Mouse (Mus musculus): ENCODE measurements around the gene Olfr551. TPM values are rescaled to one million over a fixed set of nuclear protein-coding genes. Genes with fewer than 3 reads are reported as not detected.
"Not testable (repeated sequence)": the region's sequence is repeated elsewhere in the genome, so short reads cannot be mapped to it uniquely, and the experiment has no call there.

Olfr551 gene
- not detected in 2 replicates for polyA plus RNA-seq (2014; fragmentation: Nextera tagmentation; extraction: Ambion mirVana)

DNA sequence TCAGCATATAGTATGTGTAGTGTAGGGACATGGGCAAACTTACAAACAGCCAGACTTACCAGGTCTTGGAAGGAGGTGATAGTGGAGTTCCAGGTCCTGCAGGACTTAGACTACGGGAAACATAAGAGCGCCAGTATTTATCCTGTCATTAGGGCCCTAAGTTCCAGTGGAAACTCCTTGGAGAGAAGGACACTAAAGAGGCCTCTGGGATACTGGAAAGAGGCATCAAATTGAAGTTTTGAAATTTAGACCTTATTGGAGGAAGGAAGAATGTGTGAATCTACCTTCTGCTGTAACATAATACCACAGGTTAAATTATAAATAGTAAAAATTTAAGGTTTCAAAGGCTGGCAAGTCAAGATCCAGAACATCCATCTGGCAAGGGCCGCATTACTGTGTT, at the start of gene Olfr551:
Gene Olfr551, minus strand, starts transcription at position 101 of the 400 bp plus-strand sequence.
- DNase-seq (ENCODE audit: low spot score, missing footprints) (no peak), ATAC-seq (ENCODE audit: low FRiP score) (no peak)
- WGBS: 89% methylated on average over 3 of the region's 3 CpGs
- Histone ChIP-seq H3K27me3 (ENCODE audit: control insufficient read depth, insufficient read depth, low read length) (no peaks in the 10 kb centered on the region), H3K4me2 (no peak within 1 kb of the TSS), H3K9me3 (ENCODE audit: control insufficient read depth, low read length) (no peaks in the 10 kb centered on the region), H3K9ac (ENCODE audit: low read length) (no peak within 1 kb of the TSS), H3K4me1 (ENCODE audit: control insufficient read depth, insufficient read depth, low read length) (no peaks in the 10 kb centered on the region), H3K4me3 (ENCODE audit: low read depth, low read length) (no peak within 1 kb of the TSS), H3K27ac (ENCODE audit: low read depth, low read length) (no peak within 1 kb of the TSS), H3K36me3 (ENCODE audit: control insufficient read depth, insufficient read depth, low read length) (no peaks in the 10 kb centered on the region)

GRCm38 (mm10) chr7:102638132-102638531, 46.4 kb upstream of the Olfr551 start, which contains the start of gene Olfr554:
Gene Olfr554 (plus strand): TSS chr7:102638432.
- H3K9me3 ChIP-seq (ENCODE audit: control insufficient read depth, low read length): no peaks in the 10 kb centered on the region
- H3K36me3 ChIP-seq (ENCODE audit: control insufficient read depth, insufficient read depth, low read length): no peaks in the 10 kb centered on the region
- no peak within 1 kb of the TSS for H3K9ac ChIP-seq (ENCODE audit: low read length)
- no peak for ATAC-seq (ENCODE audit: low FRiP score)
- DNase-seq (ENCODE audit: low spot score, missing footprints): no peak
- no peak within 1 kb of the TSS for H3K4me3 ChIP-seq (ENCODE audit: low read depth, low read length)
- H3K27me3 ChIP-seq (ENCODE audit: control insufficient read depth, insufficient read depth, low read length): no peaks in the 10 kb centered on the region
- no peaks in the 10 kb centered on the region for H3K4me1 ChIP-seq (ENCODE audit: control insufficient read depth, insufficient read depth, low read length)
- H3K4me2 ChIP-seq: no peak within 1 kb of the TSS
- H3K27ac ChIP-seq (ENCODE audit: low read depth, low read length): no peak within 1 kb of the TSS
- WGBS: 77% methylated on average over 1 of the region's 1 CpGs

DNA sequence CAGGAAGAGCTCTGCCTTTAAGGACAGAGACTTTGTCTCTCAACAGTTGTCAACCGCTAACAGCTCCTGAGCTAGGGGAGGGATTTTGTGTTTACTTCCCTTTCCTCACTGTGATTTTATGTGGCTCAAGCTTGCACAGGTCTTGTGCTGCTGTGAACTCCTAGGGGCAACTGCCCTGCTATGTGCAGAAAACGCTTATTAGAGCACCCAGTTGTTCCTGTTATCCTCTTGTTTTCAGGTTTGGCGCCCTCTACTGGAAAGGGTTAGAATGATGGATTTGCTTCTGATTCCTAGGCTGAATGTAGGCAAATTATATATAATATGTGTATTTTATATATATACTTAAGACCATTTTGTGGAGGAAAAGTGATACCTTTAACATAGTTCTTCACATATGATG, 45.0 kb upstream of the Olfr551 start:
- H3K27ac ChIP-seq (ENCODE audit: low read depth, low read length): no peak overlapping the region
- H3K9me3 ChIP-seq (ENCODE audit: control insufficient read depth, low read length): no peaks in the 10 kb centered on the region
- H3K27me3 ChIP-seq (ENCODE audit: control insufficient read depth, insufficient read depth, low read length): no peaks in the 10 kb centered on the region
- H3K36me3 ChIP-seq (ENCODE audit: control insufficient read depth, insufficient read depth, low read length): no peaks in the 10 kb centered on the region
- H3K4me1 ChIP-seq (ENCODE audit: control insufficient read depth, insufficient read depth, low read length): no peaks in the 10 kb centered on the region
- no peak overlapping the region for H3K4me2 ChIP-seq
- no peak overlapping the region for H3K4me3 ChIP-seq (ENCODE audit: low read depth, low read length)
- DNase-seq (ENCODE audit: low spot score, missing footprints) (no peak), ATAC-seq (ENCODE audit: low FRiP score) (no peak)
- no peak overlapping the region for H3K9ac ChIP-seq (ENCODE audit: low read length)
- WGBS: 34% methylated on average over 3 of the region's 3 CpGs

DNA sequence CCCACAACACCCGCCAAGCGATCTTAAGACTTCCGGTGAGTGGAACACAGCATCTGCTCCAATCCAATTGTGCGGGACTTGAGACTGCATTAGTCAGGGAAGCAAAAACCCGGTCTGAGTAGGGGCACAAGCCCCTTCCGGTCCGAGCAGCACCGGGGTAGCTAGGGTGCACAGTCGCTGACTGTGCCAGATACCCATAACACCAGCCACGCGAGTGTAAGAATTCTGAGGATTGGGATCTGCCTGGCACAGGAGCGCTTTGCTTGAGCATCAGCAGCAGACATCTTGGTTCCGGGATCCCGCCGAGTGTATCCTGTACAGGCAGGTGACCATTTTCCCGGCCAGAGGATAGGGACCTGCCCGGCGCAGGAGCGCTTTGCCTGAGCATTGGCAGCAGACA, 28.7 kb upstream of the Olfr551 start:
- not testable (repeated sequence) for H3K4me1 ChIP-seq (ENCODE audit: control insufficient read depth, insufficient read depth, low read length); H3K9ac ChIP-seq (ENCODE audit: low read length); H3K9me3 ChIP-seq (ENCODE audit: control insufficient read depth, low read length); H3K4me2 ChIP-seq; H3K27me3 ChIP-seq (ENCODE audit: control insufficient read depth, insufficient read depth, low read length); H3K36me3 ChIP-seq (ENCODE audit: control insufficient read depth, insufficient read depth, low read length); DNase-seq (ENCODE audit: low spot score, missing footprints); H3K4me3 ChIP-seq (ENCODE audit: low read depth, low read length); ATAC-seq (ENCODE audit: low FRiP score); H3K27ac ChIP-seq (ENCODE audit: low read depth, low read length)
- 86% methylated on average over 17 of the region's 19 CpGs for WGBS

DNA sequence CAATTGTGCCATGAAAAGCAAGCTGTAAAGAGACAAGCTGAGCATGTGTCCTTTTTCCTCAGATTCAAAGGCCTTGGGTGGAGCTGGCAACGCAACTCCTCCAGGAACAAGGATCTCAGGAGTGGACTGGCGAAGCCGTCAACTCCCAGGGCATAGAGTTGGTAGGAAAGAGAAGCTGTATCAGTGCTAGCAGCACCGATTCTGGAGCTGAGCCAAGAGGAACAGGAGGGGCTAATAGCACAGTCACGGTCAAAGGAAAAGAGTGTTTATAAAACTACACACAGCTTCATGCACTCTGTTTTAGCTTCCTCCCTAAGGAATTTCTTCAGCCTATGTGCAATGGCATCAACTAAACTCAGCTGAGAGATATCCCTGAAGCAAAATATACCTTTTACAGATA, 27.9 kb upstream of the Olfr551 start:
- H3K4me2 ChIP-seq: no peak overlapping the region
- ATAC-seq (ENCODE audit: low FRiP score) (no peak), DNase-seq (ENCODE audit: low spot score, missing footprints) (no peak)
- H3K4me1 ChIP-seq (ENCODE audit: control insufficient read depth, insufficient read depth, low read length): no peaks in the 10 kb centered on the region
- no peaks in the 10 kb centered on the region for H3K27me3 ChIP-seq (ENCODE audit: control insufficient read depth, insufficient read depth, low read length)
- H3K9ac ChIP-seq (ENCODE audit: low read length): no peak overlapping the region
- no peak overlapping the region for H3K27ac ChIP-seq (ENCODE audit: low read depth, low read length)
- no peaks in the 10 kb centered on the region for H3K36me3 ChIP-seq (ENCODE audit: control insufficient read depth, insufficient read depth, low read length)
- 82% methylated on average over 5 of the region's 5 CpGs for WGBS
- H3K9me3 ChIP-seq (ENCODE audit: control insufficient read depth, low read length): no peaks in the 10 kb centered on the region
- no peak overlapping the region for H3K4me3 ChIP-seq (ENCODE audit: low read depth, low read length)

GRCm38 (mm10) chr7:102618118-102618517, 26.4 kb upstream of the Olfr551 start, which contains the start of gene Olfr553:
Gene Olfr553 (minus strand): TSS chr7:102618218.
- H3K4me1 ChIP-seq (ENCODE audit: control insufficient read depth, insufficient read depth, low read length): no peaks in the 10 kb centered on the region
- ATAC-seq (ENCODE audit: low FRiP score) (no peak), DNase-seq (ENCODE audit: low spot score, missing footprints) (no peak)
- no peak within 1 kb of the TSS for H3K27ac ChIP-seq (ENCODE audit: low read depth, low read length)
- no peak within 1 kb of the TSS for H3K4me3 ChIP-seq (ENCODE audit: low read depth, low read length)
- no peaks in the 10 kb centered on the region for H3K27me3 ChIP-seq (ENCODE audit: control insufficient read depth, insufficient read depth, low read length)
- H3K9me3 ChIP-seq (ENCODE audit: control insufficient read depth, low read length): no peaks in the 10 kb centered on the region
- no peak within 1 kb of the TSS for H3K4me2 ChIP-seq
- H3K9ac ChIP-seq (ENCODE audit: low read length): no peak within 1 kb of the TSS
- no peaks in the 10 kb centered on the region for H3K36me3 ChIP-seq (ENCODE audit: control insufficient read depth, insufficient read depth, low read length)

- H3K9ac ChIP-seq (ENCODE audit: low read length): no peak within 1 kb of the TSS
- WGBS: 76% methylated on average over 1 of the region's 1 CpGs
- no peak within 1 kb of the TSS for H3K27ac ChIP-seq (ENCODE audit: low read depth, low read length)
- H3K4me3 ChIP-seq (ENCODE audit: low read depth, low read length): no peak within 1 kb of the TSS
- no peaks in the 10 kb centered on the region for H3K9me3 ChIP-seq (ENCODE audit: control insufficient read depth, low read length)
- no peaks in the 10 kb centered on the region for H3K27me3 ChIP-seq (ENCODE audit: control insufficient read depth, insufficient read depth, low read length)
- ATAC-seq (ENCODE audit: low FRiP score) (no peak), DNase-seq (ENCODE audit: low spot score, missing footprints) (no peak)
- H3K4me1 ChIP-seq (ENCODE audit: control insufficient read depth, insufficient read depth, low read length): no peaks in the 10 kb centered on the region
- no peaks in the 10 kb centered on the region for H3K36me3 ChIP-seq (ENCODE audit: control insufficient read depth, insufficient read depth, low read length)
- H3K4me2 ChIP-seq: no peak within 1 kb of the TSS
These were observed 5.8 kb upstream of the Olfr551 start, which contains the start of gene Olfr552 for GRCm38 (mm10) chr7:102597378-102598031. Gene Olfr552 (plus strand): TSS chr7:102597770.

DNA sequence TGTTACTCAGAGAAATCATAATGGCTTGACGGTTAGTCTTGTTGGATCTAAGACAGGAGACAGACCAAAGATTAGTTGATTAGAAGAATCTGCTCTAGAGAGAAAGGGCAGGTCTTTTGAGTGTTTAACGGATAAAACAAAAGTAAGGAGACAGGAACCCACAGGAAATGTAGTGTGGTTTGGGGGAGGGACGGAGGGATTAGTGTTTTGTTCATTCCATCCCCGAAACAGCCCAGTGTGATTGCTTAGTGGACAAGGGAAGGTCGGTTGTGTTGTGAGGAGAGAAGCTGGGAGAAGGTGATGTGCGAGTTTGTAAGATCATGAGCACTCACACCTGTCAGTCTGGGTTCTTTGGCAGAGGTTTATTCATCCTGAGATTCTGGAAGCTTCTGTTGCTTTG, 15.7 kb downstream of the Olfr551 start:
- Histone ChIP-seq H3K4me1 (ENCODE audit: control insufficient read depth, insufficient read depth, low read length) (peaks cover 5% of the 10 kb centered on the region; the same call in 1 of the 2 replicates), H3K36me3 (ENCODE audit: control insufficient read depth, insufficient read depth, low read length) (no peaks in the 10 kb centered on the region), H3K4me3 (ENCODE audit: low read depth, low read length) (no peak overlapping the region), H3K4me2 (no peak overlapping the region), H3K9ac (ENCODE audit: low read length) (no peak overlapping the region), H3K27me3 (ENCODE audit: control insufficient read depth, insufficient read depth, low read length) (no peaks in the 10 kb centered on the region), H3K27ac (ENCODE audit: low read depth, low read length) (no peak overlapping the region), H3K9me3 (ENCODE audit: control insufficient read depth, low read length) (no peaks in the 10 kb centered on the region)
- DNase-seq (ENCODE audit: low spot score, missing footprints) (no peak), ATAC-seq (ENCODE audit: low FRiP score) (no peak)
- WGBS: 55% methylated on average over 6 of the region's 6 CpGs

DNA sequence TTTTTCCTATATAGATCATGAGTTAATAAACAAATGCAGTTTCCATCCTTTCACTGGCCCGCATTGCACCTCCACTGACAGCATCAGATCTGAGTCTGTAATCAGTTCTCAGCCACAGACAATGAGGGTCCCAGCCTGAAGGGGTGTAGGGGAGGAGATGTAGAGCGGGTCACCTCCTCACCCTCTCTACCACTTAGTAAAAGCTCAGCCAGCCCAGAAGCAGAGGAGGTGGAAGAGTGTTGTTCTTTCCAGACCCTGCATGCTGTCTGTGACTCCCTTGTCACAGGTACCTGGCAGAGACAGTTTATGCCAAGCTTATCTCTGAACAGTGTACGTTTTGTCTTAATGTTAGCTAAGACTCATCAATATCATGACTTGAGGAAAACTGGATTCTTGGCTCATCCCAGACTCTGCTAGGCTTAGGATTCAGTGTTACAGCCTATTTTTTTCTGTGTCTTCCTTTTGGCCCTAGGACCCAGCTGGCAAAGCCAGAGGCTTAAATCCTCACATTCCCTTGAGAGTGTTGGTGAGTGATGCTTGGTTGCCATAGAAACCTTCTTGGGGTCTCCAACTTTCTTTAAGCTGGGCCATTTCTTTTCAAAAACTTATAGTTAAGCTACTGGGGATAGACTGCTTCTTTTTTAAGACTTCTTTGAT, 18.4 kb downstream of the Olfr551 start:
- ATAC-seq (ENCODE audit: low FRiP score) (peak; percentile 89), DNase-seq (ENCODE audit: low spot score, missing footprints) (peak; percentile 91)
- no peak overlapping the region for H3K4me2 ChIP-seq
- no peak overlapping the region for H3K9ac ChIP-seq (ENCODE audit: low read length)
- no peak overlapping the region for H3K4me3 ChIP-seq (ENCODE audit: low read depth, low read length)
- no peaks in the 10 kb centered on the region for H3K36me3 ChIP-seq (ENCODE audit: control insufficient read depth, insufficient read depth, low read length)
- peak overlapping the region; percentile 57; the same call in 1 of the 2 replicates for H3K27ac ChIP-seq (ENCODE audit: low read depth, low read length)
- peaks cover 5% of the 10 kb centered on the region; the same call in 1 of the 2 replicates for H3K4me1 ChIP-seq (ENCODE audit: control insufficient read depth, insufficient read depth, low read length)
- H3K27me3 ChIP-seq (ENCODE audit: control insufficient read depth, insufficient read depth, low read length): no peaks in the 10 kb centered on the region
- 27% methylated on average over 3 of the region's 3 CpGs for WGBS
- H3K9me3 ChIP-seq (ENCODE audit: control insufficient read depth, low read length): no peaks in the 10 kb centered on the region
